Mouse (Mus musculus) ES-Bruce4 (cell line): ENCODE data around the gene Cdcp2.

ENCODE experiments used
- CTCF ChIP-seq: IDR thresholded peaks from one replicate; pipeline ENCODE4 v1.8.1; 2011; ENCODE audit warnings: low read depth, low read length
- EP300 ChIP-seq: IDR thresholded peaks from 2 replicates; pipeline ENCODE4 v1.6.1; 2011; ENCODE audit warnings: low read depth, low read length; ENCODE audit not compliant: insufficient read depth
- POLR2A ChIP-seq: IDR thresholded peaks from one replicate; pipeline ENCODE4 v1.8.1; 2011; ENCODE audit warnings: low read length; ENCODE audit not compliant: insufficient read depth

GRCm38 (mm10) chr4:107136531-107136930 lies 39.8 kb downstream of the Cdcp2 start:
- TF ChIP-seq POLR2A (no peak), CTCF (no peak), EP300 (no peak)
